Mouse (Mus musculus): ENCODE measurements at regions not wholly inside any gene's neighbourhood (a gene's known extent, or its start where the extent isn't known, plus 50 kb on each side); places are given as distances from the start of the nearest gene placed in this dataset.

GRCm38 (mm10) chr17:87585355-87585754 is 50.4 kb upstream of the Epcam start:
- ATAC-seq (replicated peaks; ENCODE audit: low FRiP score, low read depth) (peak; percentile 95), DNase-seq (ENCODE audit: low spot score) (no peak)
- no peak for TF ChIP-seq CTCF (IDR thresholded peaks at IDR 0.05; ENCODE audit: low read depth)
- Histone ChIP-seq H3K27me3 (ENCODE audit: insufficient read depth, low read length) (no peaks in the 10 kb centered on the region), H3K4me1 (replicated peaks; ENCODE audit: insufficient read depth, low read length) (no peaks in the 10 kb centered on the region), H3K9me3 (replicated peaks; ENCODE audit: low read length) (0 out of 2 replicates have a peak, but pooled peaks cover 4% of the 10 kb centered on the region), H3K36me3 (ENCODE audit: insufficient read depth, low read length) (no peaks in the 10 kb centered on the region), H3K9ac (ENCODE audit: low read depth, low read length) (peak overlapping the region; percentile 14; the same call in 1 of the 2 replicates), H3K4me2 (ENCODE audit: low read length) (no peak overlapping the region), H3K4me3 (replicated peaks; ENCODE audit: low read depth, low read length) (no peak overlapping the region), H3K27ac (no peak overlapping the region)
- 31% methylated on average over 6 of the region's 6 CpGs for WGBS
